Mouse (Mus musculus): ENCODE measurements around the gene Mdm2.

DNA sequence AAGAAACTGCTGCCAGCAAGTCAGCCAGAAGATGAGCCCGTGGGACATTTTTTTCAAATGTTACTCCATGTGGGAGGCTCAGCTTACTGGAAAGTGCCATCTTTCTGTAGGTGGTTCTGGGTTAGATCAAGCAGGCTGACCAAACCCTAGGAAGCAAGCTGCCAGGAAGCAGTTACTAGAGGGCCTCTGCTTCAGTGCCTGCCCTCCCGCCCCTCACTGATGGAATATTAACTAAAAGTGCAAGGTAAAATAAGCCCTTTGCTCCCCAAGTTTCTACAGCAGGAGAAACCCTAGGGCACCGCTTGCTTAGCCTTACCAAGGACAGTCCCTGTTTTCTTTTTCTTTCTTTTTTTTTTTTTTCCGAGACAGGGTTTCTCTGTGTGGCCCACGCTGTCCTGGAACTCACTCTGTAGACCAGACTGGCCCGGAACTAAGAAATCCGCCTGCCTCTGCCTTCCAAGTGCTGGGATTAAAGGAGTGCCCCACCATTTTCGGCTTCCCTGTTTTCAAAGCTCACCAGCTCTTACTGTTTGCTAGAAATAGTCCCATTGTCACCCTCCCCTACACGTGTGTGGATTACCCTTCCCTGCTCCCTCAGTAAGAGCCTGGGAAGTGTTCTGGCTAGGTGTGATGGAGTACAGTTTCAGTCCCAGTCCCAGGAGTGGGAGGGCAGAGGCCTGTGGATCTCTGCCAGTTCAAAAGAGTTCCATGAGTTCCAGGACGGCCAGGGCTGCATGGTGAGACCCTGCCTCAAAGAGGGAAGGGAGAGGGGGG, 37.9 kb upstream of the Mdm2 start:
- TF ChIP-seq CTCF (IDR thresholded peaks at IDR 0.05; ENCODE audit: insufficient read depth, low read depth, low read length), result no peak
- TF ChIP-seq POLR2A (IDR thresholded peaks at IDR 0.05; ENCODE audit: insufficient read depth, low read depth, low read length), result no peak

All from olfactory bulb, adult 2 months (tissue).